ENCODE assay signal across 20 mouse cellular contexts in genomic region chr13:11781065-11781464, GRCm38 (mm10).
DNase-seq lines count a peak whose midpoint lies in the region; ATAC-seq lines count a peak whose summit lies in the region.
"Had no signal": no experiment of that assay in that cellular context is flagged by ENCODE, and none has a peak within 500 bp of the region (broad histone marks: within the 10 kb centered on the region; RNA-seq: fewer than 3 reads in every experiment).

No protein-coding gene starts in this region.

- H3K36me3 ChIP-seq in heart, embryonic 13.5 days: peaks cover 38% of the 10 kb centered on the region
- no peaks in the 10 kb centered on the region for H3K36me3 ChIP-seq in heart, embryonic 11.5 days (ENCODE audit: control insufficient read depth, insufficient read depth, low read length)
- H3K36me3 ChIP-seq: embryonic facial prominence, embryonic 15.5 days; hindbrain, embryonic 10.5 days; limb, embryonic 13.5 days; liver, embryonic 13.5 days; neural tube, embryonic 13.5 days had no signal

- ATAC-seq in heart, embryonic 13.5 days (ENCODE audit: extremely low read depth, insufficient number of reproducible peaks, low FRiP score, low TSS enrichment): no peak
- no peak for ATAC-seq in heart, embryonic 11.5 days (replicated peaks; ENCODE audit: insufficient number of reproducible peaks, low FRiP score, low TSS enrichment)

- no peak overlapping the region for H3K4me2 ChIP-seq in heart, embryonic 13.5 days
- no peak overlapping the region for H3K4me2 ChIP-seq in heart, embryonic 11.5 days
- H3K4me2 ChIP-seq: embryonic facial prominence, embryonic 15.5 days; heart, embryonic 15.5 days; limb, embryonic 13.5 days; liver, embryonic 13.5 days; lung, embryonic 14.5 days; neural tube, embryonic 13.5 days had no signal

- H3K4me3 ChIP-seq in heart, embryonic 13.5 days: no peak overlapping the region
- no peak overlapping the region for H3K4me3 ChIP-seq in heart, embryonic 11.5 days (ENCODE audit: low read depth, low read length)
- H3K4me3 ChIP-seq: embryonic facial prominence, embryonic 15.5 days; heart, embryonic 15.5 days; hindbrain, embryonic 10.5 days; limb, embryonic 13.5 days; liver, embryonic 13.5 days; neural tube, embryonic 13.5 days had no signal

- 46% methylated on average over 2 of the region's 2 CpGs for WGBS in heart, embryonic 13.5 days
- 43% methylated on average over 2 of the region's 2 CpGs for WGBS in heart, embryonic 11.5 days (ENCODE audit: insufficient replicate concordance)

- H3K9ac ChIP-seq in heart, embryonic 13.5 days: no peak overlapping the region
- H3K9ac ChIP-seq in heart, embryonic 11.5 days (ENCODE audit: low read depth, low read length): no peak overlapping the region
- H3K9ac ChIP-seq: embryonic facial prominence, embryonic 15.5 days; heart, embryonic 15.5 days; limb, embryonic 13.5 days; liver, embryonic 13.5 days; lung, embryonic 14.5 days; neural tube, embryonic 13.5 days had no signal

- no peaks in the 10 kb centered on the region for H3K27me3 ChIP-seq in heart, embryonic 13.5 days (replicated peaks)
- no peaks in the 10 kb centered on the region for H3K27me3 ChIP-seq in heart, embryonic 11.5 days (ENCODE audit: control insufficient read depth, insufficient read depth, low read length)
- H3K27me3 ChIP-seq: embryonic facial prominence, embryonic 15.5 days; heart, embryonic 15.5 days; limb, embryonic 13.5 days; liver, embryonic 13.5 days; neural tube, embryonic 13.5 days had no signal

- H3K9me3 ChIP-seq in heart, embryonic 13.5 days: no peaks in the 10 kb centered on the region
- H3K9me3 ChIP-seq in heart, embryonic 11.5 days (replicated peaks; ENCODE audit: control insufficient read depth, low read length): no peaks in the 10 kb centered on the region
- H3K9me3 ChIP-seq: embryonic facial prominence, embryonic 15.5 days; heart, embryonic 15.5 days; hindbrain, embryonic 10.5 days; limb, embryonic 13.5 days; liver, embryonic 13.5 days; neural tube, embryonic 13.5 days had no signal

- DNase-seq in cerebellum, adult 18-20 months: peak; percentile 42 to 45
- no peak for DNase-seq in cerebellum, adult 11-12 months
- peak; percentile 16 for DNase-seq in adrenal gland, postnatal 14 days
- peak; percentile 36 for DNase-seq in cerebellum, adult 9-11 months
- DNase-seq in urinary bladder, postnatal 36 days (ENCODE audit: low spot score in 2 of 2): no peak
- DNase-seq: B cell, adult 2 months; kidney, adult 11 months; layer of hippocampus, postnatal 36 days; liver, embryonic 13.5 days; lung, embryonic 14.5 days; lung, postnatal 36 days; right cerebral cortex, postnatal 25 days; thymus, postnatal 36 days had no signal

- 0 out of 2 replicates have a peak overlapping the region, but pooled peaks have one; percentile 13 for H3K27ac ChIP-seq in heart, embryonic 13.5 days (replicated peaks)
- no peak overlapping the region for H3K27ac ChIP-seq in heart, embryonic 11.5 days (ENCODE audit: low read depth, low read length)
- H3K27ac ChIP-seq: embryonic facial prominence, embryonic 15.5 days; heart, embryonic 15.5 days; hindbrain, embryonic 10.5 days; limb, embryonic 13.5 days; liver, embryonic 13.5 days; neural tube, embryonic 13.5 days had no signal

- peaks cover 15% of the 10 kb centered on the region; the same call in 1 of the 2 replicates for H3K4me1 ChIP-seq in heart, embryonic 13.5 days
- no peaks in the 10 kb centered on the region for H3K4me1 ChIP-seq in heart, embryonic 11.5 days (ENCODE audit: control insufficient read depth, insufficient read depth, low read length)
- H3K4me1 ChIP-seq: embryonic facial prominence, embryonic 15.5 days; hindbrain, embryonic 10.5 days; limb, embryonic 13.5 days; liver, embryonic 13.5 days; neural tube, embryonic 13.5 days had no signal

Comparison
In these comparisons a context has a peak if more than half of its experiments do, and no peak if none do; other contexts are left out.
1. DNase-seq: peak in cerebellum, adult 18-20 months (2 of 2), adrenal gland, postnatal 14 days (single experiment) and cerebellum, adult 9-11 months (single experiment); none in cerebellum, adult 11-12 months (single experiment) and urinary bladder, postnatal 36 days (0 of 2).